Mouse (Mus musculus): ENCODE measurements around the gene Arl15. TPM values are rescaled to one million over a fixed set of nuclear protein-coding genes. Genes with fewer than 3 reads are reported as not detected.

The Arl15 gene
- polyA plus RNA-seq, 1 experiment from 2014 or later = 3.7 TPM

DNA sequence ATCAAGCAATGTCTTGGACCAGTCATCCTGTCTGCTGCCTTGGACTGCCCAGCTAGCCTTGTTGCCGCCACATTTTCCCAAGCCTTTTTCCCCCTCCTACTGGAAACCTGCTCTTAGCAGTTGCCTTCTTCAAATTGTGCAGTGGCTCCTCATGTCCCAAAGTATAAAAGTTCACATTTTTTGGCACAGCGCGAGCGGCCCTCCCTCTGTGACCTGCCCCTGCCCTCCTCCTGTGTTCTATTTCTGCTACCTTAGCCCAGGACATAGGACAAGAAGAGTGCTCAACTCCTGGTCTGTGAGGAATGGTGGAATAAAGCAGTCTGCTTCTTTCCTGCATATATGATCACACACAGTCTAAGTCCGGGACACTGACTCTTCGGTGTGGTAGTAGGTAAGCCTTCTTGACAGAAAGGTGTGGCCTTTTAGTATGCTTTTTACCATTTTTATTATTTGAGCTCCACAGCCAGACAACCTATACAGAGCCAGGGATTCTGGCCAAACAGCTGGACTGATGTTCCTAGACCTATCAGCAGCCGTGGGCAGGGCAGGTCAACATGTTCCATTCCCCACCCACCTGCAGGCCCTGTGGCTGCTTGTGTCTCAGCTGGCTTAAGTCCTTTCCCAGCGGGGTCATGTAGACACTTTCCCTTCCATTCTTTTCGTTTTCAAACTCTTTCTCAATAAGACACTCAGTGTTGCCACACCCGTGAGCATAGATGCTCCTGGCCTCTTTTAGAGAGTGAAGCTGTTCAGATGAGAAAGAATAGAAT, 293.6 kb downstream of the Arl15 start:
- no peak for TF ChIP-seq CTCF (IDR thresholded peaks at IDR 0.05; ENCODE audit: low read depth)
- TF ChIP-seq EP300 (optimal IDR thresholded peaks at IDR 0.05) = no peak
- Histone ChIP-seq H3K27me3 (ENCODE audit: control insufficient read depth, insufficient read depth, low read length) (no peaks in the 10 kb centered on the region), H3K4me1 (replicated peaks; ENCODE audit: control insufficient read depth, insufficient read depth) (no peaks in the 10 kb centered on the region), H3K27ac (replicated peaks) (no peak overlapping the region), H3K36me3 (ENCODE audit: control insufficient read depth, insufficient read depth, low read length) (no peaks in the 10 kb centered on the region), H3K9ac (ENCODE audit: low read length) (no peak overlapping the region), H3K9me3 (ENCODE audit: control insufficient read depth, low read length) (no peaks in the 10 kb centered on the region), H3K4me3 (ENCODE audit: low read depth, low read length) (no peak overlapping the region), H3K4me2 (replicated peaks; ENCODE audit: low read depth) (no peak overlapping the region)
- WGBS = 82% methylated on average over 10 of the region's 10 CpGs
- no peak for DNase-seq (ENCODE audit: low spot score)
- no peak for ATAC-seq (ENCODE audit: low FRiP score, low TSS enrichment)

DNA sequence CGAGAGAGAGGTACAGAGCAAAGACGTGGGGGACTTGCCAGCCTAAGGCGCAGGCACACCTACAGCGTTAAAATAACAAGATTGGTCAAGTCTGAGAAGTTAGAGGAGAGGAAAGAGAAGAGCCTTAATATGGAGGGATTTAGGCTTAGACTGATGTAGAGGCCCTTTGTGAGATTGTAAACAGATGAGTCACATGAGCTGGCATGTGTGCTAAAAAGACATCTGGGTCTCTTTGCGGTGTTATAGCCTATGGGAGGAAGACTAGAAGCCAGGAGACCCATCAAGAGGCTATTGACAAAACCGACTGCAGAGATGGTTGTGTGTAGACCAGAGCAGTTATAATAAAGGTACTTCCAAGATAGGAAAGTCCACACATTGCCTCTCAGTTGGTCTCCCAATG, 296.5 kb downstream of the Arl15 start:
- no peak overlapping the region for H3K4me3 ChIP-seq (ENCODE audit: low read depth, low read length)
- no peak for TF ChIP-seq CTCF (IDR thresholded peaks at IDR 0.05; ENCODE audit: low read depth)
- TF ChIP-seq EP300 (optimal IDR thresholded peaks at IDR 0.05) = no peak
- no peaks in the 10 kb centered on the region for H3K9me3 ChIP-seq (ENCODE audit: control insufficient read depth, low read length)
- H3K36me3 ChIP-seq (ENCODE audit: control insufficient read depth, insufficient read depth, low read length) = no peaks in the 10 kb centered on the region
- no peak overlapping the region for H3K27ac ChIP-seq (replicated peaks)
- H3K9ac ChIP-seq (ENCODE audit: low read length) = no peak overlapping the region
- WGBS = 76% methylated on average over 6 of the region's 6 CpGs
- H3K4me2 ChIP-seq (replicated peaks; ENCODE audit: low read depth) = no peak overlapping the region
- no peaks in the 10 kb centered on the region for H3K27me3 ChIP-seq (ENCODE audit: control insufficient read depth, insufficient read depth, low read length)
- no peak for DNase-seq (ENCODE audit: low spot score)
- no peaks in the 10 kb centered on the region for H3K4me1 ChIP-seq (replicated peaks; ENCODE audit: control insufficient read depth, insufficient read depth)
- no peak for ATAC-seq (ENCODE audit: low FRiP score, low TSS enrichment)

DNA sequence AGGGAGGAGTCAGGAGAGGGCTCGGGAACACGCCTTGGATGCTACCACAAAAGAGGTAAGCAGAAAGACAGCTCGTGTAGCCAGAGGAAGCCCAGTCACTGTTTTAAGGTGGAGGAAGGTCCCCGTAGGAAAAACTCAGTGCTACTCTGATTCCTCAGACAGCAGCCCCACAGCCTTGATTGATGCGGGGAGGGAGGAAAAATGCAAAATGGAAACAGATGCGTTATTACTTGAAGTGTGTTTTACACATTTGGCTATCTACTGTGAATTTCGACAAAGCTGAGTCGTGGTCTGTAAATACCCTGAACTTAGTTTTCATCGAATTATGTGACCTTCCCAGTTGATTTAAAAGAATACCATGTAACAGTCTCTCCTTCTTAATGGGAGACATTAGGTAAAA, 296.9 kb downstream of the Arl15 start:
- ATAC-seq (ENCODE audit: low FRiP score, low TSS enrichment) = no peak
- no peaks in the 10 kb centered on the region for H3K27me3 ChIP-seq (ENCODE audit: control insufficient read depth, insufficient read depth, low read length)
- no peak overlapping the region for H3K4me3 ChIP-seq (ENCODE audit: low read depth, low read length)
- no peak for DNase-seq (ENCODE audit: low spot score)
- TF ChIP-seq CTCF (IDR thresholded peaks at IDR 0.05; ENCODE audit: low read depth) = no peak
- TF ChIP-seq EP300 (optimal IDR thresholded peaks at IDR 0.05) = no peak
- H3K9me3 ChIP-seq (ENCODE audit: control insufficient read depth, low read length) = no peaks in the 10 kb centered on the region
- no peak overlapping the region for H3K9ac ChIP-seq (ENCODE audit: low read length)
- 72% methylated on average over 9 of the region's 9 CpGs for WGBS
- no peak overlapping the region for H3K4me2 ChIP-seq (replicated peaks; ENCODE audit: low read depth)
- no peaks in the 10 kb centered on the region for H3K36me3 ChIP-seq (ENCODE audit: control insufficient read depth, insufficient read depth, low read length)
- H3K4me1 ChIP-seq (replicated peaks; ENCODE audit: control insufficient read depth, insufficient read depth) = no peaks in the 10 kb centered on the region
- no peak overlapping the region for H3K27ac ChIP-seq (replicated peaks)

DNA sequence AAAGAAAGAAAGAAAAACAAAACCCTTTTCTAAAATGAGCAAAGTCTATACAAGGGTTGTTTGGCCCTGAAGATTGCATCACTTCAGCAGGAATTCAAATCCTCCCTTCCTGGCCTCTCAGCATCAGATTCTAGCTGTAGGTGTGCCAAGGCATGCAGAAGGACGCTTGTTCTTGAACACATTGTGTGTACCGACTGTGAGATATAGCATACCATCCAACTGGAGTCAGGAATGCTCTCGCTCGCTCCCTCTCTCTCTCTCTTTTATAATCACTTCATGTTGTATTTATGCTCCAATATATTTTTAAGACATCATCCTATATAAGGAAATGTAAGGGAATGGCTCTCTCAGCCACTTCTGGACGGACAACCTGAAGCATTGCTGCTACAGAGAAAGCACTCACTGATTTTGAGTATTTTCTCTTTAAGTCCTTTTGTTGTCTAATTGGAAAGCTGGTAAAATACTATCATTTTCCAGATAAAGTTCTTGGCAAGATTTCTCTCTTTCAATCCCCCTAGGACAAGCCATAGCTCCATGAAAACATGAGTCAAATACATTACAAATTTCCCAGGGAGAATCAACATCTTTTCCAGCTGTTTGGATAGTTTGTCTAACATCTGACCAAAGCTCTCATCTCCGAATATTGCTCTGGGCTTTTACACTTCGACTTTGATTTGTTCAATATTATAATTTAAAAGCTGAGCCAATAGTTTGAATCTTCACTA, 300.0 kb downstream of the Arl15 start:
- ATAC-seq (ENCODE audit: low FRiP score, low TSS enrichment) (no peak), DNase-seq (ENCODE audit: low spot score) (no peak)
- Histone ChIP-seq H3K27ac (replicated peaks) (no peak overlapping the region), H3K9ac (ENCODE audit: low read length) (no peak overlapping the region), H3K9me3 (ENCODE audit: control insufficient read depth, low read length) (no peaks in the 10 kb centered on the region), H3K4me2 (replicated peaks; ENCODE audit: low read depth) (no peak overlapping the region), H3K4me3 (ENCODE audit: low read depth, low read length) (no peak overlapping the region), H3K27me3 (ENCODE audit: control insufficient read depth, insufficient read depth, low read length) (no peaks in the 10 kb centered on the region), H3K36me3 (ENCODE audit: control insufficient read depth, insufficient read depth, low read length) (no peaks in the 10 kb centered on the region), H3K4me1 (replicated peaks; ENCODE audit: control insufficient read depth, insufficient read depth) (no peaks in the 10 kb centered on the region)
- 49% methylated on average over 7 of the region's 7 CpGs for WGBS
- no peak for TF ChIP-seq CTCF (IDR thresholded peaks at IDR 0.05; ENCODE audit: low read depth)

DNA sequence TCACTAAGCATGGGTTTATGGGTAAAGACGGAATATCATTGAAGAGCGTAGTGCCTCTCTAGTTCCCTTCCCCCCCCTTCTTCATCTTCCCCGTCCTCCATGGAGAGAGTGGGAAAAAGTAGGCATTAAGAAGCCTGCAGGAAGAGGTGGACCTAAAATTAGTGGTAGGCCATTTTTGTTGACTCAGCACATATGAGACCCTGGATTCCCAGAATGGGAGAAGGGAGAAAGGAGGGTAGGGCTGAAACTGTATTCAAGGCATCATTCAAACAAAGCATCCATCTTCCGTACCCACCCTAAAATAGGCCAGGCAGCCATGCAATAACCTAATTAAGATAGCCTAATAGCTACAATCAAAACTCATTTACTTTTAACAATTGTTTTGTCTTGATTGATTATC, 301.1 kb downstream of the Arl15 start:
- Histone ChIP-seq H3K27ac (replicated peaks) (no peak overlapping the region), H3K4me3 (ENCODE audit: low read depth, low read length) (no peak overlapping the region), H3K36me3 (ENCODE audit: control insufficient read depth, insufficient read depth, low read length) (no peaks in the 10 kb centered on the region), H3K27me3 (ENCODE audit: control insufficient read depth, insufficient read depth, low read length) (no peaks in the 10 kb centered on the region), H3K9ac (ENCODE audit: low read length) (no peak overlapping the region), H3K9me3 (ENCODE audit: control insufficient read depth, low read length) (no peaks in the 10 kb centered on the region), H3K4me2 (replicated peaks; ENCODE audit: low read depth) (no peak overlapping the region), H3K4me1 (replicated peaks; ENCODE audit: control insufficient read depth, insufficient read depth) (no peaks in the 10 kb centered on the region)
- 94% methylated on average over 4 of the region's 4 CpGs for WGBS
- no peak for DNase-seq (ENCODE audit: low spot score)
- TF ChIP-seq CTCF (IDR thresholded peaks at IDR 0.05; ENCODE audit: low read depth) (no peak), EP300 (optimal IDR thresholded peaks at IDR 0.05) (no peak)
- no peak for ATAC-seq (ENCODE audit: low FRiP score, low TSS enrichment)

DNA sequence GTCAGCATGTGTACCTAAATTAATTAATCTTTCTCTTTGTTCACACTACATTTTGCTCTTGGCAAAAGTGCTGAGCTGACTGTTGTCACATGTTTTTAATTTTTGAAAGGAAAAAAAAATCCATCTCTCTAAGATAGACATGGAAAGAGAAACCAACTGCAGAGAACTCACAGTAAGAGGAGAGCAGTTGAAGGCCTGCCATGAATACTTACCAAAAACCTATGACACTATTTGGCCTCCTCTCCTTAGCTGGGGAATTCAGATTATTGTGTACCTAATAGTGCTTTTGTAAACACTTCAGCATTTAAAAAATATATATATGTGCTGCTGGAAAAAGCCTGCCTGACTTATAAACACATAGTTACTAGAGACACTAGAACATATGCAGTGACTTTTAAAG, 302.1 kb downstream of the Arl15 start:
- H3K27me3 ChIP-seq (ENCODE audit: control insufficient read depth, insufficient read depth, low read length) = no peaks in the 10 kb centered on the region
- DNase-seq (ENCODE audit: low spot score) = no peak
- no peak overlapping the region for H3K9ac ChIP-seq (ENCODE audit: low read length)
- TF ChIP-seq EP300 (optimal IDR thresholded peaks at IDR 0.05) (no peak), CTCF (IDR thresholded peaks at IDR 0.05; ENCODE audit: low read depth) (no peak)
- no peak for ATAC-seq (ENCODE audit: low FRiP score, low TSS enrichment)
- no peaks in the 10 kb centered on the region for H3K36me3 ChIP-seq (ENCODE audit: control insufficient read depth, insufficient read depth, low read length)
- no peak overlapping the region for H3K4me3 ChIP-seq (ENCODE audit: low read depth, low read length)
- no peaks in the 10 kb centered on the region for H3K9me3 ChIP-seq (ENCODE audit: control insufficient read depth, low read length)
- no peak overlapping the region for H3K4me2 ChIP-seq (replicated peaks; ENCODE audit: low read depth)
- H3K4me1 ChIP-seq (replicated peaks; ENCODE audit: control insufficient read depth, insufficient read depth) = no peaks in the 10 kb centered on the region
- H3K27ac ChIP-seq (replicated peaks) = no peak overlapping the region
